Mouse (Mus musculus): ENCODE results near the gene Gm20458. TPM values are rescaled to one million over a fixed set of nuclear protein-coding genes. Genes with fewer than 3 reads are reported as not detected.
A peak's percentile ranks its signal among the peaks of the same experiment; 100 is the strongest.

Gm20458 gene
- polyA plus RNA-seq (2014; fragmentation: Nextera tagmentation; extraction: Ambion mirVana): 2.6 and 4.3 TPM in 2 replicates

- Histone ChIP-seq H3K9ac (replicated peaks; ENCODE audit: low read length) (peak within 1 kb of the TSS; percentile 77), H3K9me3 (replicated peaks; ENCODE audit: control insufficient read depth, low read length) (no peaks in the 10 kb centered on the region), H3K27ac (replicated peaks; ENCODE audit: low read depth, low read length) (peak within 1 kb of the TSS; percentile 56), H3K4me3 (ENCODE audit: low read depth, low read length) (peak within 1 kb of the TSS; percentile 92), H3K4me1 (ENCODE audit: control insufficient read depth, insufficient read depth, low read length) (no peaks in the 10 kb centered on the region; the same call in 1 of the 2 replicates), H3K27me3 (ENCODE audit: control insufficient read depth, insufficient read depth, low read length) (no peaks in the 10 kb centered on the region), H3K36me3 (replicated peaks; ENCODE audit: control insufficient read depth, insufficient read depth, low read depth, low read length) (no peaks in the 10 kb centered on the region; the same call in 1 of the 2 replicates), H3K4me2 (ENCODE audit: low read depth, low read length) (peak within 1 kb of the TSS; percentile 71)
- WGBS: under 1% methylated on average over 78 of the region's 79 CpGs
- ATAC-seq (replicated peaks; ENCODE audit: insufficient number of reproducible peaks, low FRiP score, low TSS enrichment, low read depth) (peak; percentile 99), DNase-seq (ENCODE audit: low spot score) (peak; percentile 98)
Observed at GRCm38 (mm10) chr2:164460745-164461551, at the start of gene Gm20458. Gene Gm20458 (plus strand): TSS chr2:164460967.

DNA sequence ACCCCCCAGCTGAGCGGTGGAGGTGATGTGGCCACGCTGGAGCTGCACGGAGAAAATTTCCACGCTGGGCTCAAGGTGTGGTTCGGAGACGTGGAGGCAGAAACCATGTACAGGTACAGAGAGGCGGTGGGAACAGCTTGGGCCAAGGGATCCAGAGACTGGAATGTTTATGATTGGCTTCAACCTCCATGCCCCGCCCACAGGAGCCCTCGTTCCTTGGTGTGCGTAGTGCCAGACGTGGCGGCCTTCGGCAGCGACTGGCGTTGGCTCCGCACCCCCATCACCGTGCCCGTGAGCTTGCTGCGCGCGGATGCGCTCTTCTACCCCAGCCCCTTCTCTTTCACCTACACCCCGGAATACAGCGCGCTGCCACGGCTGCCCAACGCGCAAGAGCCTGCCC lies 46.6 kb upstream of the Gm20458 start:
- Histone ChIP-seq H3K4me1 (ENCODE audit: control insufficient read depth, insufficient read depth, low read length) (no peaks in the 10 kb centered on the region; the same call in 1 of the 2 replicates), H3K9me3 (replicated peaks; ENCODE audit: control insufficient read depth, low read length) (no peaks in the 10 kb centered on the region), H3K27ac (replicated peaks; ENCODE audit: low read depth, low read length) (no peak overlapping the region), H3K36me3 (replicated peaks; ENCODE audit: control insufficient read depth, insufficient read depth, low read depth, low read length) (no peaks in the 10 kb centered on the region), H3K9ac (replicated peaks; ENCODE audit: low read length) (no peak overlapping the region; the same call in 1 of the 2 replicates), H3K4me3 (ENCODE audit: low read depth, low read length) (no peak overlapping the region), H3K4me2 (ENCODE audit: low read depth, low read length) (peak overlapping the region; percentile 34), H3K27me3 (ENCODE audit: control insufficient read depth, insufficient read depth, low read length) (peaks cover 11% of the 10 kb centered on the region)
- DNase-seq (ENCODE audit: low spot score): no peak
- WGBS: 20% methylated on average over 28 of the region's 28 CpGs
- ATAC-seq (replicated peaks; ENCODE audit: insufficient number of reproducible peaks, low FRiP score, low TSS enrichment, low read depth): no peak

- no peak for ATAC-seq (replicated peaks; ENCODE audit: insufficient number of reproducible peaks, low FRiP score, low TSS enrichment, low read depth)
- peak overlapping the region; percentile 34 for H3K4me2 ChIP-seq (ENCODE audit: low read depth, low read length)
- 71% methylated on average over 10 of the region's 10 CpGs for WGBS
- H3K27ac ChIP-seq (replicated peaks; ENCODE audit: low read depth, low read length): no peak overlapping the region
- H3K9me3 ChIP-seq (replicated peaks; ENCODE audit: control insufficient read depth, low read length): no peaks in the 10 kb centered on the region
- no peak overlapping the region for H3K4me3 ChIP-seq (ENCODE audit: low read depth, low read length)
- no peaks in the 10 kb centered on the region for H3K36me3 ChIP-seq (replicated peaks; ENCODE audit: control insufficient read depth, insufficient read depth, low read depth, low read length)
- DNase-seq (ENCODE audit: low spot score): no peak
- H3K9ac ChIP-seq (replicated peaks; ENCODE audit: low read length): no peak overlapping the region
- no peaks in the 10 kb centered on the region; the same call in 1 of the 2 replicates for H3K4me1 ChIP-seq (ENCODE audit: control insufficient read depth, insufficient read depth, low read length)
- H3K27me3 ChIP-seq (ENCODE audit: control insufficient read depth, insufficient read depth, low read length): peaks cover 7% of the 10 kb centered on the region
Observed at GRCm38 (mm10) chr2:164414581-164414980, 46.2 kb upstream of the Gm20458 start.

DNA sequence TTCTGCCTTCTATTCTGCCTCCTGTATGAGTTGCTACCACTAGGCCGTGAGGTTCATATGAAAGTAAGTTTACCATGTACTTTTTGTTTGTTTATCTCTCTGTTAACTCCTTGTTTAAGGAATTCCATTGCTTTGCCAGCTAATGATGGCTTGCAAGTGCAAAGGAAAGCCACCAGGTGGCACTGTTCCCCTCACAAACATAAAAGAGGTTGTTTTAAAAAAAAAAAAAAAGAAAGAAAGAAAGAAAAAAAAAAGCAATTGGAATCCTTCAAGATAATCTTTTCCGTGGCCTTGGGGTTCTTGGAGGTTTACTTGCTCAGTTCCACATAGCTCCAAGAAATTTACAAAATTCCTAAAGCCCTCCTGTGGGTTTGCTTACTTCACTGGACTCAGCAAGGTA lies 43.6 kb upstream of the Gm20458 start:
- Histone ChIP-seq H3K36me3 (replicated peaks; ENCODE audit: control insufficient read depth, insufficient read depth, low read depth, low read length) (no peaks in the 10 kb centered on the region), H3K4me1 (ENCODE audit: control insufficient read depth, insufficient read depth, low read length) (no peaks in the 10 kb centered on the region; the same call in 1 of the 2 replicates), H3K9me3 (replicated peaks; ENCODE audit: control insufficient read depth, low read length) (no peaks in the 10 kb centered on the region), H3K9ac (replicated peaks; ENCODE audit: low read length) (no peak overlapping the region), H3K27me3 (ENCODE audit: control insufficient read depth, insufficient read depth, low read length) (no peaks in the 10 kb centered on the region; the same call in 1 of the 2 replicates), H3K27ac (replicated peaks; ENCODE audit: low read depth, low read length) (no peak overlapping the region), H3K4me3 (ENCODE audit: low read depth, low read length) (no peak overlapping the region), H3K4me2 (ENCODE audit: low read depth, low read length) (no peak overlapping the region)
- no peak for ATAC-seq (replicated peaks; ENCODE audit: insufficient number of reproducible peaks, low FRiP score, low TSS enrichment, low read depth)
- peak; percentile 71 for DNase-seq (ENCODE audit: low spot score)
- WGBS: 1% methylated on average over 2 of the region's 2 CpGs

- WGBS: 21% methylated on average over 3 of the region's 3 CpGs
- no peak overlapping the region for H3K9ac ChIP-seq (replicated peaks; ENCODE audit: low read length)
Observed at GRCm38 (mm10) chr2:164418308-164418875, 42.4 kb upstream of the Gm20458 start.

GRCm38 (mm10) chr2:164419489-164419888 lies 41.3 kb upstream of the Gm20458 start:
- Histone ChIP-seq H3K27ac (replicated peaks; ENCODE audit: low read depth, low read length) (no peak overlapping the region), H3K9ac (replicated peaks; ENCODE audit: low read length) (no peak overlapping the region), H3K36me3 (replicated peaks; ENCODE audit: control insufficient read depth, insufficient read depth, low read depth, low read length) (no peaks in the 10 kb centered on the region), H3K9me3 (replicated peaks; ENCODE audit: control insufficient read depth, low read length) (no peaks in the 10 kb centered on the region), H3K4me3 (ENCODE audit: low read depth, low read length) (no peak overlapping the region), H3K27me3 (ENCODE audit: control insufficient read depth, insufficient read depth, low read length) (no peaks in the 10 kb centered on the region), H3K4me2 (ENCODE audit: low read depth, low read length) (no peak overlapping the region), H3K4me1 (ENCODE audit: control insufficient read depth, insufficient read depth, low read length) (no peaks in the 10 kb centered on the region)
- DNase-seq (ENCODE audit: low spot score) (no peak), ATAC-seq (replicated peaks; ENCODE audit: insufficient number of reproducible peaks, low FRiP score, low TSS enrichment, low read depth) (no peak)
- WGBS: 7% methylated on average over 3 of the region's 3 CpGs

More at GRCm38 (mm10) chr2:164418308-164418875, 42.4 kb upstream of the Gm20458 start:
- Histone ChIP-seq H3K4me3 (ENCODE audit: low read depth, low read length) (no peak overlapping the region), H3K36me3 (replicated peaks; ENCODE audit: control insufficient read depth, insufficient read depth, low read depth, low read length) (no peaks in the 10 kb centered on the region), H3K27me3 (ENCODE audit: control insufficient read depth, insufficient read depth, low read length) (no peaks in the 10 kb centered on the region; the same call in 1 of the 2 replicates), H3K27ac (replicated peaks; ENCODE audit: low read depth, low read length) (no peak overlapping the region), H3K4me1 (ENCODE audit: control insufficient read depth, insufficient read depth, low read length) (no peaks in the 10 kb centered on the region; the same call in 1 of the 2 replicates), H3K4me2 (ENCODE audit: low read depth, low read length) (no peak overlapping the region), H3K9me3 (replicated peaks; ENCODE audit: control insufficient read depth, low read length) (no peaks in the 10 kb centered on the region)
- ATAC-seq (replicated peaks; ENCODE audit: insufficient number of reproducible peaks, low FRiP score, low TSS enrichment, low read depth) (no peak), DNase-seq (ENCODE audit: low spot score) (no peak)

- H3K27me3 ChIP-seq (ENCODE audit: control insufficient read depth, insufficient read depth, low read length): no peaks in the 10 kb centered on the region
- no peak overlapping the region for H3K9ac ChIP-seq (replicated peaks; ENCODE audit: low read length)
- H3K9me3 ChIP-seq (replicated peaks; ENCODE audit: control insufficient read depth, low read length): no peaks in the 10 kb centered on the region
- WGBS: 92% methylated on average over 7 of the region's 7 CpGs
- H3K27ac ChIP-seq (replicated peaks; ENCODE audit: low read depth, low read length): no peak overlapping the region
- no peak overlapping the region for H3K4me2 ChIP-seq (ENCODE audit: low read depth, low read length)
- no peak for ATAC-seq (replicated peaks; ENCODE audit: insufficient number of reproducible peaks, low FRiP score, low TSS enrichment, low read depth)
- H3K4me1 ChIP-seq (ENCODE audit: control insufficient read depth, insufficient read depth, low read length): no peaks in the 10 kb centered on the region
- H3K36me3 ChIP-seq (replicated peaks; ENCODE audit: control insufficient read depth, insufficient read depth, low read depth, low read length): no peaks in the 10 kb centered on the region
- H3K4me3 ChIP-seq (ENCODE audit: low read depth, low read length): no peak overlapping the region
- DNase-seq (ENCODE audit: low spot score): no peak
Observed at GRCm38 (mm10) chr2:164421306-164421705, 39.5 kb upstream of the Gm20458 start.

- no peak overlapping the region for H3K27ac ChIP-seq (replicated peaks; ENCODE audit: low read depth, low read length)
- 75% methylated on average over 8 of the region's 8 CpGs for WGBS
- no peaks in the 10 kb centered on the region for H3K27me3 ChIP-seq (ENCODE audit: control insufficient read depth, insufficient read depth, low read length)
- no peaks in the 10 kb centered on the region for H3K36me3 ChIP-seq (replicated peaks; ENCODE audit: control insufficient read depth, insufficient read depth, low read depth, low read length)
- no peaks in the 10 kb centered on the region for H3K4me1 ChIP-seq (ENCODE audit: control insufficient read depth, insufficient read depth, low read length)
- ATAC-seq (replicated peaks; ENCODE audit: insufficient number of reproducible peaks, low FRiP score, low TSS enrichment, low read depth): no peak
- H3K9me3 ChIP-seq (replicated peaks; ENCODE audit: control insufficient read depth, low read length): no peaks in the 10 kb centered on the region
- DNase-seq (ENCODE audit: low spot score): no peak
- no peak overlapping the region for H3K4me3 ChIP-seq (ENCODE audit: low read depth, low read length)
- no peak overlapping the region for H3K4me2 ChIP-seq (ENCODE audit: low read depth, low read length)
- H3K9ac ChIP-seq (replicated peaks; ENCODE audit: low read length): no peak overlapping the region
Observed at GRCm38 (mm10) chr2:164421979-164422378, 38.8 kb upstream of the Gm20458 start.
